Mouse (Mus musculus) stomach, postnatal 0 days (tissue): ENCODE results near the gene Ddi2. TPM values are rescaled to one million over a fixed set of nuclear protein-coding genes. Genes with fewer than 3 reads are reported as not detected.

Source experiments
- ATAC-seq: fragments of 200-750 bp; cut with Nextera tagmentation; 2 replicates; pipeline ENCODE4 v1.8.0; 2017; ENCODE audit not compliant: low FRiP score, low TSS enrichment
- DNase-seq: peaks from one replicate; pipeline ENCODE4 v3.0.0-alpha.2; 2016; ENCODE audit warnings: low spot score
- H3K27ac ChIP-seq: fragments of 300-500 bp; sonication (generic); replicated peaks from 2 replicates; pipeline ENCODE4 v1.5.1; 2014; ENCODE audit warnings: mild to moderate bottlenecking, control low read depth
- H3K27me3 ChIP-seq: fragments of 300-500 bp; sonication (generic); 2 replicates; pipeline ENCODE4 v1.6.1; 2014; ENCODE audit warnings: low read length; ENCODE audit not compliant: control insufficient read depth, insufficient read depth
- H3K36me3 ChIP-seq: fragments of 300-500 bp; sonication (generic); 2 replicates; pipeline ENCODE4 v1.6.1; 2014; ENCODE audit warnings: low read length, mixed read lengths; ENCODE audit not compliant: control insufficient read depth, insufficient read depth
- H3K4me1 ChIP-seq: fragments of 300-500 bp; sonication (generic); replicated peaks from 2 replicates; pipeline ENCODE4 v1.6.1; 2014; ENCODE audit warnings: antibody characterized with exemption; ENCODE audit not compliant: control insufficient read depth, insufficient read depth
- H3K4me2 ChIP-seq: fragments of 300-500 bp; sonication (generic); replicated peaks from 2 replicates; pipeline ENCODE4 v1.6.1; 2014; ENCODE audit warnings: low read depth, mild to moderate bottlenecking, control low read depth, moderate library complexity
- H3K4me3 ChIP-seq: fragments of 300-500 bp; sonication (generic); 2 replicates; pipeline ENCODE4 v1.5.1; 2014; ENCODE audit warnings: low read depth, low read length, control low read depth
- H3K9ac ChIP-seq: fragments of 300-500 bp; sonication (generic); 2 replicates; pipeline ENCODE4 v1.6.1; 2014; ENCODE audit warnings: mild to moderate bottlenecking, low read length, control low read depth, mixed read lengths
- H3K9me3 ChIP-seq: fragments of 300-500 bp; sonication (generic); 2 replicates; pipeline ENCODE4 v1.6.1; 2016; ENCODE audit warnings: low read length; ENCODE audit not compliant: control insufficient read depth
- CTCF ChIP-seq: IDR thresholded peaks from 2 replicates; pipeline ENCODE4 v1.5.1; 2016; ENCODE audit warnings: antibody characterized with exemption, low read depth, mild to moderate bottlenecking, moderate library complexity
- EP300 ChIP-seq: optimal IDR thresholded peaks from 2 replicates; pipeline ENCODE3; 2016; ENCODE audit warnings: antibody characterized with exemption
- WGBS: fragments of 180-500 bp; shearing (Covaris S2); extraction: QIAGEN DNeasy Blood & Tissue Kit; methylation state at CpG from one replicate; pipeline ENCODE4 v1.1.7; 2014; 5-methylcytosine and 5-hydroxymethylcytosine counted together
- polyA plus RNA-seq: library from polyadenylated mRNA; unstranded; fragments of >200 nt; fragmentation: Nextera tagmentation; extraction: Ambion mirVana; gene quantifications from 2 replicates; pipeline ENCODE4 v1.2.1, GENCODE M21; 2015

Gene Ddi2
- polyA plus RNA-seq, 1 experiment from 2014 or later = 14.4 TPM

DNA sequence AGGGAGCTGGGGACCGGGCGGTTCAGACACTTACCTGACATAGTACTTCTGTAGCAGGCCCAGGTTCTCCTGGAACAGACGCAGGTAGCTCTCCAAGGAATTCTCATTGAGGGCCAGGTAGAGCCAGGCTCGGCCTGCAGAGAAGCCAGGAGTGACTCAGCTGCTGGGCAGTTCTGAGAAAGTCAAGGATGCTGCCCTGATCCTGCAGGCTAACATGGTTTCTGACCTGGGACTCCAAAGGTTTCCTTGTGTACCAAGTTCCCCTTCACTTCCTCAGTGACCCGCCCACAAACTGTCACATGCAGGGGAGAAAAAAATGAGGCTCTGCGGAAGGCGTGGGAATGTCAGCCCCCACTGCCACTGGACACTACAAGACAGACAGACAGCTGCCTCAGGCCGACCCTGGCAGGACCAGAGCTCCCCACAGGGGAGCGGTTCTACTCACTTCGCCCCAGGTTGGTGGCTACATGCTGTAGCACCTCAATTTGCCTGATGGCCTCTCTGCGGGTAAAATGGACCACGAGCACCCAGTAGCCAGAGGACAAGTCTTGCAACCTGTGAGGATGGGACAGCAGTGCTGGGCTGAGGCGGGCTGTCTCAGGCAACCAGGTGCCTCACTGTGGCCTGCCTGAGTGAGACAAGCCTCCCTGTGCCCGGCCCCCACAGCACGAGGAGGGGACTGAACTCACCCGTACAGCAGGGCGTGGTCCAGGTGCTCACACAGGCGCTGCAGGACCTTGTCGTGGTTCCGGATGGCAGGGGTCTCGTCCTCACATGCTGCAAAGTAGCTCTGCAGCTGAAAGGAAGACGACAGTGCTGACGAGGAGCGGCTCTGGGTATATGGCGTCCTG, 81.0 kb downstream of the Ddi2 start:
- 77% methylated on average over 25 of the region's 25 CpGs for WGBS
- H3K4me2 ChIP-seq = no peak overlapping the region
- no peak overlapping the region for H3K9ac ChIP-seq
- H3K27me3 ChIP-seq = no peaks in the 10 kb centered on the region
- no peaks in the 10 kb centered on the region for H3K9me3 ChIP-seq
- TF ChIP-seq EP300 (no peak), CTCF (no peak)
- H3K4me3 ChIP-seq = no peak overlapping the region
- no peak overlapping the region for H3K27ac ChIP-seq
- H3K4me1 ChIP-seq = no peaks in the 10 kb centered on the region
- ATAC-seq (peak; percentile 36), DNase-seq (peak; percentile 40)
- H3K36me3 ChIP-seq = peaks cover 10% of the 10 kb centered on the region

DNA sequence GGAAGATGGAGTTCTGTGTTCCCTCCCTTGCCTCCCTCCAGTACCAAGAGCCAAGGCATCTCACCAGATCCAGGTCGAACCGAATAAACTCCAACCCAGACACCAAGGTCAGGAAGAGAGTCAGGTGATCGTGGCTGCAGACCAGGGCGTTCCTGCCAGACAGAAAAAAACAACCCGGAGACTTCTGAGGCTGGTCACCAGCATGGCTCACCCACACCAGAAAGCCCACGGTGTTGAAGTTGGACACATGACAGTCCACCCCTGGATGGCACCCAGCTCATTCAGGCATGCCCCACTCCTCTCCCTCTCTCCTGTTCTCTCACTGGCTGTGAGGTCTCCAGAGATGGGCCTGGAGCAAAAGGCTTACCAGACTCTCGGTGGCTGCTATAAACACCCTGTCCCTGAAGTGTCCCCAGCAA, 81.9 kb downstream of the Ddi2 start:
- ATAC-seq (peak; percentile 10; the same call in 1 of the 2 replicates), DNase-seq (no peak)
- Histone ChIP-seq H3K9ac (no peak overlapping the region), H3K4me2 (no peak overlapping the region), H3K4me3 (no peak overlapping the region), H3K27ac (0 out of 2 replicates have a peak overlapping the region, but pooled peaks have one; percentile 13), H3K9me3 (no peaks in the 10 kb centered on the region), H3K27me3 (no peaks in the 10 kb centered on the region), H3K4me1 (no peaks in the 10 kb centered on the region), H3K36me3 (peaks cover 17% of the 10 kb centered on the region)
- TF ChIP-seq EP300 = no peak
- no peak for TF ChIP-seq CTCF
- WGBS = 91% methylated on average over 7 of the region's 7 CpGs

DNA sequence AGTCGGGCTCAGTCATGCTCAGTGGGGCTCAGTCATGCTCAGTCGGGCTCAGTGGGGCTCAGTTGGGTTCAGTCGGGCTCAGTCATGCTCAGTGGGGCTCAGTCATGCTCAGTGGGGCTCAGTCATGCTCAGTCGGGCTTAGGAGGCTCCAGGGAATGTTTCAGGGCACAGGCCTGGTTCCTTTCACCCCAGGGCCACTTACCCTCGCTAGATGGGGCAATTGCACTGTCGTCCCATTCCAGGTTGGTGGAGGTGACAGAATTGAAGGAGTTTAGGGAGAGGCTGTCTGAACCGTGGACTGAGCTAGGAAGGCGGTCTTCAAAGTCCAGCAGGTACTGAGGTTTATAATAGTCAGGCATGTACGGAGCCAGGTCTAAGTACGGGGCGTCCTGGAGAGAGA, 83.7 kb downstream of the Ddi2 start:
- ATAC-seq = no peak

DNA sequence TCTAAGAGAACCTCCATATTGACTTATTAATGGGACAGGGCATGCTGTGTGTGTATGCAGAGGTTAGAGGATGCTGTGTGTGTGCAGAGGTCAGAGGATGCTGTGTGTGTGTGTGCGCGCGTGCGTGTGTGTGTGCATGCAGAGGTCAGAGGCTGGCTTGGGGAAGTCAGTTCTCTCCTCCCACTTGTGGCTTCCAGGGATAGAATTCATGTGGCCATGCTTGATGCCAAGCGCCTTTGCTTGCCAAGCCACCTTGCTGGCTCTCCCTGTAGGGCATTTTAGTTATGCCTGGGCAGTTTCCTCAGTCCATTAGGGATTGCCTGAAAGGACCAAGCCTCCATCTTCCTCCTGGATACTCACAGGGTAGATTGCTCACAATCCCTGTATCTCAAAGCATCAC, 86.5 kb downstream of the Ddi2 start:
- Histone ChIP-seq H3K9me3 (no peaks in the 10 kb centered on the region), H3K4me1 (no peaks in the 10 kb centered on the region), H3K36me3 (peaks cover 19% of the 10 kb centered on the region), H3K27me3 (no peaks in the 10 kb centered on the region), H3K27ac (no peak overlapping the region), H3K9ac (no peak overlapping the region), H3K4me3 (no peak overlapping the region), H3K4me2 (no peak overlapping the region)
- ATAC-seq (no peak), DNase-seq (no peak)
- TF ChIP-seq EP300 (no peak), CTCF (no peak)
- WGBS = 93% methylated on average over 5 of the region's 5 CpGs

More for the DNA sequence above, 83.7 kb downstream of the Ddi2 start:
- Histone ChIP-seq H3K4me1 (no peaks in the 10 kb centered on the region), H3K9ac (no peak overlapping the region), H3K27me3 (no peaks in the 10 kb centered on the region), H3K9me3 (no peaks in the 10 kb centered on the region), H3K4me3 (no peak overlapping the region), H3K4me2 (no peak overlapping the region), H3K36me3 (peaks cover 17% of the 10 kb centered on the region), H3K27ac (no peak overlapping the region)
- no peak for TF ChIP-seq EP300
- 0 out of 2 replicates have a peak, but pooled peaks have one; percentile 13 for TF ChIP-seq CTCF
- WGBS = 78% methylated on average over 11 of the region's 11 CpGs
- no peak for DNase-seq

DNA sequence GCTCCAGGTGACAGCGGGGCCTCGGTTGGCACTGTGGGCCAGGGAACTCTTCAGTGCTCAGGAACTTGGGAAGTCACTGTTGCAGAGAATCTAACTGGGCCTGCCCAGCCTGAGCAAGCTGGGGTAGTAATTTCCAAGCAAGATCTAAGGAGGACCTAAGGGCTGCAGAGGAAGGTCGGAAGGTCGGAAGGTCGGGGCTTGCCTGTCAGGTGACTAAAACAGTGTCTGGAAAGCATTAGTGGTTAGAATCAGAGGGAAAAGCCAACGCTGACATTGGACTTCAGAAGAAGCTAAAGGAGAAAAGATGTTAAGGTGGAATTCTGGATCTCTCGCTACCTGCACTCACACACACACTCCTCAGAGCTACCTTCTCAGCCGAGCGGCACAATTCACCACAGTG, 87.2 kb downstream of the Ddi2 start:
- peaks cover 26% of the 10 kb centered on the region for H3K36me3 ChIP-seq
- no peak overlapping the region for H3K4me3 ChIP-seq
- H3K4me2 ChIP-seq = no peak overlapping the region
- WGBS = 85% methylated on average over 9 of the region's 9 CpGs
- no peak overlapping the region for H3K27ac ChIP-seq
- H3K9ac ChIP-seq = no peak overlapping the region
- H3K27me3 ChIP-seq = no peaks in the 10 kb centered on the region
- no peak for TF ChIP-seq CTCF
- TF ChIP-seq EP300 = no peak
- ATAC-seq (no peak), DNase-seq (no peak)
- H3K4me1 ChIP-seq = no peaks in the 10 kb centered on the region
- no peaks in the 10 kb centered on the region for H3K9me3 ChIP-seq

DNA sequence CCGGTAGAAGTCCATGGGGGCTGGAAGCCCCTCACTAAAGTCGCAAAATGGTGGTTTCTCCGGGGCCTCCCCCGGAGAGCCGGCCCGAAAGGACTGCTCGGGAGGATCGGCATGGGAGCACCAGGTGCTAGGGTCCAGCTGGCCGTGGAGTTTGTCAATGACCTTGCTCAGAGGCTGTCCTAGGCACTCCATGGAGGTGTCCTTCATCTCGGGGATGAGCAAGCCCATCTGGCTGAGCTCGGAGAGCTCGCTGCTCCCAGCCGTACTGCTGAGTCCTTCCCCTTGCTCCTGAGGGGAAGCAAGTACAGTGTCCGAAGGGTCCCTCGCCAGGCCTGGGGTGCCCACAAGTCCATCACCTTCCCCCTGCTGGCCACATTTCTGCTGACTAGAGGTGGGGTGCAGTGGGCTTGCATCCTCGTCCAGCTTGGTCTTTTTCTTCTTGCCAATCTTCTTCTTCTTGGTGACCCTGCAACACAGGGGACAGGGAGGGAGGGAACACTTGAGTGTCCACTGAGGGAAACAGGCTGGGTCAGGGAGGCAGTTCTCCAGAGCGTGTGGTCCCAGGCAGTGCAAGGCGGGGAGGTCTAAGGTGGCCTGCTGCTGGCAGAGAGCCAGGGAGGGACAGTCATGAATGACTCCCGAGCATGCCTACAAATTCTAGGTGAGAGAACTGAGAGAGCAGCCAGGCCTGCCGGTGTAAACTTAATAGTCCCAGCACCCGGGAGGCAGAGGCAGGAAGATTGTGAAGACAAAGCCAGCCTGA, 90.9 kb downstream of the Ddi2 start:
- H3K27me3 ChIP-seq = no peaks in the 10 kb centered on the region
- H3K9me3 ChIP-seq = no peaks in the 10 kb centered on the region
- H3K4me3 ChIP-seq = no peak overlapping the region
- peaks cover 42% of the 10 kb centered on the region for H3K36me3 ChIP-seq
- H3K27ac ChIP-seq = no peak overlapping the region
- no peak overlapping the region for H3K4me2 ChIP-seq
- 89% methylated on average over 21 of the region's 21 CpGs for WGBS
- TF ChIP-seq EP300 (no peak), CTCF (no peak)
- H3K4me1 ChIP-seq = no peaks in the 10 kb centered on the region
- ATAC-seq (no peak), DNase-seq (no peak)
- H3K9ac ChIP-seq = no peak overlapping the region
